Mouse (Mus musculus) adrenal gland, postnatal 4 days (tissue): Measurements from ENCODE around the gene Srp68. TPM values are rescaled to one million over a fixed set of nuclear protein-coding genes. Genes with fewer than 3 reads are reported as not detected.
"Not testable (repeated sequence)": the region's sequence is repeated elsewhere in the genome, so short reads cannot be mapped to it uniquely, and the experiment has no call there.

ENCODE experiments used
- DNase-seq, 2 experiments: peaks; one replicate each; pipeline ENCODE4 v3.0.0; 2021 to 2022; ENCODE audit warnings: low spot score in 2 of 2, mixed read lengths in 2 of 2
- total RNA-seq, 2 experiments: library from RNA; stranded (reverse); gene quantifications; 2 replicates each; pipeline ENCODE4 v1.2.3; 2021

Gene Srp68
- total RNA-seq, 2 experiments from 2014 or later, result 79.7 to 81.2 TPM

DNA sequence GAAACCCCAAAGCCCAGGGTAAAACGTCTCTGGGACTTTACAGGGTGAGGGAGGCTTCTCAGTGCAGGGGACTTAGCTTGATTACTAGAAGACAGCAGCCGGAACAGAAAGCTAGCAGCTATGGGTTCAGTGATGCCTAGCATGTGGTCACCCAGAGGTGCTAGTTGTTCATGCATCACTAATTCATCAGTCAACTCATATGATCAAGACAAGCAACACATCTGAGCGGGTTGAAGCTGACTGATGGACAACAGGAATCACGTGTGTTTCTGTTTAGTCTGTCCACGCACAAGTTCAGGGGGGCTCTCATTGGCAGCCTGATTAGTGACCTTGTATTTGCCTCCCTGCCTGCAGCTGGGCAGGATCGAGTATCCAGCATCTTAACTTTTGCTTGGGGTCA, 10.0 kb upstream of the Srp68 start:
- no peak for DNase-seq

DNA sequence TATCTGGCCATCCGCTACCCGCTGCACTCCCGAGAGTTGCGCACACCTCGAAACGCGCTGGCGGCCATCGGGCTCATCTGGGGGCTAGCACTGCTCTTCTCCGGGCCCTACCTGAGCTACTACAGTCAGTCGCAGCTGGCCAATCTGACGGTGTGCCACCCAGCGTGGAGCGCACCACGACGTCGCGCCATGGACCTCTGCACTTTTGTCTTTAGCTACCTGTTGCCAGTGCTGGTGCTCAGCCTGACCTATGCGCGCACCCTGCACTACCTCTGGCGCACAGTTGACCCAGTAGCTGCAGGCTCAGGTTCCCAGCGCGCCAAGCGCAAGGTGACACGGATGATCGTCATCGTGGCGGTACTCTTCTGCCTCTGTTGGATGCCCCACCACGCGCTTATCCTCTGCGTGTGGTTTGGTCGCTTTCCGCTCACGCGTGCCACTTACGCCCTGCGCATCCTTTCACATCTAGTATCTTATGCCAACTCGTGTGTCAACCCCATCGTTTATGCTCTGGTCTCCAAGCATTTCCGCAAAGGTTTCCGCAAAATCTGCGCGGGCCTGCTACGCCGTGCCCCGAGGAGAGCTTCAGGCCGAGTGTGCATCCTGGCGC, 9.0 kb upstream of the Srp68 start:
- no peak for DNase-seq

DNA sequence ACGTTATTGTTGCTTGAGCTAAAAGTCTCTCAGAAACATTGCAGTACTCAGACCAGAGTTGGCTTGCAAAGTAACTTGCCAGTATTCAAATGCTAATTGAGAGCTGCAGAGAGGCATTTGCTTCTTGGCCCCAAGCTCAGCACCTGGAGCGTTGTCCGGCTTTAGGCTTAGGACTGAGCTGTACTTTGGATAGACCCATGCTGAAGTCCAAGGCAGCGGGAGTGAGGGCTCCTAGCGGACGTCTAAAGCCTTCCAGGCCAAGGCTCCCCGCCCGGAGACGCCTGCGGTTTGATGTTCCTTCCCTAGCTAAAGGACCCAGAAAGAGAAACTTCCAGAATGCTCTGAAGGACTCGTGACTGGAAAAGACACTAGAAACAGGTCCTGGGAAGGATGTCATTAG, 8.1 kb upstream of the Srp68 start:
- DNase-seq, result no peak

DNA sequence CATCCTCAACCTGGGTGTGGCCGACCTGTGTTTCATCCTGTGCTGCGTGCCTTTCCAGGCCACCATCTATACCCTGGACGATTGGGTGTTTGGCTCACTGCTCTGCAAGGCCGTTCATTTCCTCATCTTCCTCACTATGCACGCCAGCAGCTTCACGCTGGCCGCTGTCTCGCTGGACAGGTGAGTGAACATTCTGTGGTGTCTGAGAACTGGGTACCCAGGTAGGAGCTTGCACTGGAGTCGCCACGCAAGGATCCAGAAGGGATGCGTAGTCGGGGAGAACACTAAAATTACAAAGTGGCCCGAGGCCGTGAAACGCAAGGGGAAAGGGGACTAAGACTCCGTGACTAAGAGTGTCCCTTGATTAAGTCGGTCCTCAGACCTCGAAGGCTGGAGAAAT, 7.7 kb upstream of the Srp68 start:
- DNase-seq, result no peak

DNA sequence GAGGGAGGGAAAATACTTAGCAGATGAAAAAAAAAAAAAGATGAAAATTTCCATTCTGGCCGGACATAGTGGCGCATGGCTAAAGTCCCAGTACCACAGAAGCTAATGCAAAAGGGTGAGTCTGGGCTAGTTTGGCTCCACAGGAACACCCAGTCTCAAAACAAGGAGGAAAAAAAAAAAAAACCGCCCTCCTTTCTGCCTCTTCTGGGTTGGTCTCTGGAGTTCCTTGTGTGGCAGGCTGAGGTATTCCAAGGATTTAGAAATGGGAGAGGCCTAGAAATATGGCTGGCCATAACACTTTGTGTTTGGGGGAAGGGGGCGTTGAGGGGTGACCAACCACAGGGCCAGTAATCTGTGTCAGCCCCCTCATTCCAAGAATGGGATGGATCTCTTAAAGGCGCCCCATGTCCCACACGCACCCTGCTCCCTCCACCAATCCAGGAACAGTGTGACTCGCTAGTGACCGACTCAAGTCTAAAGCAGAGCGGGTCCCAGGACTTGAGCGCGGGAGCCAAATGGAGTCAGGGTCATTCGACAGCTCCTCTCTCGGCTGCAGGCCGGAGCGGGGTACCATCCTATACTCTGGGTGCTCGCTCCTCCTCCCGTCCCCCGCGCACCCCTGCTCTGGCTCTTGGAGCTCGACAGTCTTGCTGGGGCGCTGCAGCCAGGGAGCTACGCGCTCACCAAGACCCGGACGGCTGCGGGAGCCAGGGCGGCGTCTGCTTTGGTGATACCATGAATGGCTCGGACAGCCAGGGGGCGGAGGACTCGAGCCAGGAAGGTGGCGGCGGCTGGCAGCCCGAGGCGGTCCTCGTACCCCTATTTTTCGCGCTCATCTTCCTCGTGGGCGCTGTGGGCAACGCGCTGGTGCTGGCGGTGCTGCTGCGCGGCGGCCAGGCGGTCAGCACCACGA, 7.0 kb upstream of the Srp68 start, which contains the start of gene Galr2:
TSS of gene Galr2 (plus strand) at position 189 of the 913 bp plus-strand sequence.
- DNase-seq, result no peak

DNA sequence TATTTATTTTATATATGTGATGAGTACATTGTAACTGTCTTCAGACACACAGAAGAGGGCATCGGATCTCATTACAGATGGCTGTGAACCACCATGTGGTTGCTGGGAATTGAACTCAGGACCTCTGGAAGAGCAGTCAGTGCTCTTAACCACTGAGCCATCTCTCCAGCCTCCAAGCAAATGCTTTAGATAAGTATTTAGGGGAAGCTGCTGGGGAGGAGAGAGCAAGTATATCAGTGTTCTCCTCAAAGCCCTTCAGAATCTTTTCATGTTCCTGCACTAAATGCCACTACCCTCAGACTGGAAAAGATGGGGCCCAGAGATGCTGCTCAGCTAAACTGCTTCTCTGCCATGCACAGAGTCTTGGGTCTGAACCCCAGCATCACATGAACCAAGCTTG, 3.2 kb upstream of the Srp68 start:
- DNase-seq, result not testable (repeated sequence)

DNA sequence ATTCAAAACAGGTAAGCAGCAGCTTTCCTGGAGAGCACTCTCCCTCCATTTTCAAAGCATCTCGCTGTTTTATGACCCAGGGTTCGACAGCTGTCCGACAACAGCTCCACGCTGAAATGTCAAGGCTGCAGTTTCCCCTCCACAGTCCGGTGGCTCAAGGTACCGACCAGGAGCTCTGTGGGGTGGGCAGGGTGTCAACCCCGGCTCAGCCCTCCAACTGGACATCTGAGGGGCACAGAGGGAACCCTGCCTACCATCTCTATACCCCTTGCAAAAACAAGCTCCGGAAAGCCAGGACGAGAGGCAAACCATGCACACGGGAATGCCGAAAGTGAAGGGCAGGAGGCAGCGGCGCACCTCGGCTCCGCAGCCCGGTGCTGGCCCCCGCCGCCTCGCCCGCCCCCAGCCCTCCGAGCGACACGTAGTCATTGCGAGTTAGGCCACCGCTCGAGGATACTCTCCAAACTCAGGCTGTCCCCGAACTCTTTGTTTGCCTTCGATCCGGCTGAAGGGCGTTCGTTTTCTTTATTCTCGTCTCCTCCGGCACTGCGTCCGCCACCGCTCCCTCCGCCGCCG, 460 bp downstream of the Srp68 start:
- peak in 1 of 2 experiments; percentile 26 for DNase-seq

DNA sequence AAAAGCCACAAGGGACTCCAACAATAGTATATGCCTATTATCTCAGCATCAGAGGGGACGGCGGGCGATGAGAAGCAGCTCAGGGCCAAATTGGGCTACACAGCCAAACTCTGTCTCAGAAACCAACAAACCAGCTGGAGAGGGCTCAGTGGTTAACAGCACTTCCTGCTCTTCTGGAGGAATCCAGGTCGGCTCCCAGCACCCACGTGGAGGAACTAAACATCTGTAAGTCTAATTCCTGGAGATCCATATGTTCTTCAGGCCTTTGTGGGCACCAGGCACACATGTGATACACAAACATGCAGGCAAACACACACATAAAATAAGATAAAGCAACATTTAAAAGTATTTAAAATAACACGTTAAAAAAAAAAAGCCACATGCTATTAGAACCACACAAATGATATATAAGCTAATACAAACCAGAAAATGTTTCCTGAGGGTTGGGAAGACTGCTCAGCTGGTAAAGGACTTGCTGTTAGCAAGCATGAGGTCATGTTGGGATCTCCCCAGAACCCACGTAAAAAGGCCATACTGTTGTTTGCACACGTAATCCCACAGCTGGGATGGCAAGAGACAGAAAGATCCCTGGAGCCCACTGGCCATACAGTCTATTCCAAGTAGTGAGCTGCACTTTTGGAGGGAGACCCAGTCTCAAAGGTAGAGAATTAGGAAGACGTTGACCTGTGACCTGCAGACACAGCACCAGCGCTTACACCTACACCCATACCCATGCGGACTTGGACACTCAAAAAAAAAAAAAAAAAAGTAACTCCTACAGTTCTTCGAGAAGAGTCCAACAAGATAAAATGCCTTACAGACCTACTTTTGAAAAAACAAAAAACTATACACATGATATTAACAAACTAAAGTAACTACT, 1.2 kb downstream of the Srp68 start:
- DNase-seq, result no peak

DNA sequence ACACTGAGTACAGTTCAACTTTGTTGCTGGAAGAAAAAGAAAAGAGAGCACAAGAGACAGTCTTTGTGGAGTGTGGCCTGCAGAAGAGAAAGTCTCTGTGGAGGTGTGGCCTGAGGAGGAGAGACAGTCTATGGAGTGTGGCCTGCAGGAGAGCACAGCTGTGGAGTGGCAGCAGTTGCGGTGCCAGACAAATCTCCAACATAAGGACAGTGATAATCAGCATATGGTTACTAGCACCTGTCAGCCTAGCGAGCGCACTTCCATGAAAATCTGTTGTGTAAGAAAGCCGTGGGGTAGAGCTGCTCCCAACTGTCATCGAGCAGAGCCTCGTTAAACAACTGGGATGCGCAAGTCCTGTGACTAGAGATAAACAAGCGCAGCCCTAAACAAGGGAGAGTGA, 4.5 kb downstream of the Srp68 start:
- no peak for DNase-seq

DNA sequence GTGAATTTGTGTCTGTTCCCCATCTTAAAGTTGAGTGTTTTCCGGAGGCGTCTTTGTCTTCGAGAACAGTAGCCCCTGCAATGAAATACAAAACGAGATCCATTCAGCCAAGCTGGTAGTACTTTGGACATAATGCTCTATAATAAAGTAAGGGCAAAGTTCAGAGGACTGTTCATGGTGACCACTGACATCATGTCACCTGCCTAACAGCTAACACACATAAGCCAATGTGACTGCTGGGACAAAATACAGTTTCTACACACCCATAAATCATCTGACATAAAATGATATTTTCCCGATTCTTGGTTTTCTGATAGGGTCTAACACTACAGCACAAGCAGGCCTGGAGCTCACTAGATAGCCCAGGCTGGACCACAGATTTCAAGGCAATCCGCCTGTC, 5.7 kb downstream of the Srp68 start:
- no peak for DNase-seq

DNA sequence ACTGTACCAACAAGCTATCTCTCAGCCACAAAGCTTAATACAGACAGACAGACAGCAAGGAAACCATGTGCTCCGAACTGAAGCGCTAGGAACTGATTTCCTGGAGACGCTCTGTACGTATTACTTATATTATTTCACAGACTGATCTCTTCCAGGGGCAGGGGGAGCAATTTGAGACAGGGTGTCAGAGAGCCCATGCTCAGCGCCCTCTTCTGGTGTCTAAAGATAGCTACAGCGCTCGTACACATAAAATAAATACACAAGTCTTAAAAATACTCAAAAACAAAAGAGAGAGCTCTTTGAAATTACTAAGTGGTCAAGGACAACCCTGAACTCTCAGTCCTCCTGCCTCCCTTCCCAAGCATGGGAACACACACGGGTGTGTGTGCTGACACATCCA, 6.4 kb downstream of the Srp68 start:
- DNase-seq, result no peak

DNA sequence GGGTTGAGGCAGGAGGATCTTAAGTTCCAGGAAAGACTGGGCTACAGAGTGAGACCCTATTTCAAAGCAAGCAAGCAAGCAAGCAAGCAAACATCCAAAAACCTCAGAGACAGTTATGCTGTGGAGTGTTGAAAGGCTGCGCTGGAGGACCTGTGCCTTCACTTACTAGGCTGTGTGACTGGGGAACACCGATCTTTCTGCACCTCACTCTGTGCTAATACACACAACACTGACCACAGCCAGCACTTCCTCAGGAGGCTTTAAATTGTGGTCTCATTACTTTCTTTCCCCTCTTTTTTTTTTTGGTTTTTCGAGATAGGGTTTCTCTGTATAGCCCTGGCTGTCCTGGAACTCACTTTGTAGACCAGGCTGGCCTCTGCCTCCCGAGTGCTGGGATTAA, 8.2 kb downstream of the Srp68 start:
- DNase-seq, result no peak

DNA sequence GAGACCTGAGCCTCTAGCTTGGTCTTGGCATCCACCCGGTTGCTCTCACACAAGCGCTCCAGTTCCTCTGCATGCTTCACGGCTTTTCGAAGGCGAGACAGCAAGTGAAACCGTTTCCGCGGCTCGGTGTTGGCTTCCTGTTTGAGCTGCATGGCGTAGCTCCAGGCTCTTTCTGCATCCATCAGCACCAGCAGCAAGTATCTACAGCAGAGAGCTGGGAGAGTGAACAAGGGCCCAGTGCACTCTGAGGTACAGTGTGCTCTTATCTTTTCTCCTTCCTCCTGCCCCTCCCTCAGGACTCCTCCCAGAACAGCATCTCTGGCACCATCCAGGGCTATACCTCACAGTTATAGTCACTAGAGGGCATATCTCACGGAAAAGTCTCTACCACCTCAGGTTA, 8.7 kb downstream of the Srp68 start:
- no peak for DNase-seq

DNA sequence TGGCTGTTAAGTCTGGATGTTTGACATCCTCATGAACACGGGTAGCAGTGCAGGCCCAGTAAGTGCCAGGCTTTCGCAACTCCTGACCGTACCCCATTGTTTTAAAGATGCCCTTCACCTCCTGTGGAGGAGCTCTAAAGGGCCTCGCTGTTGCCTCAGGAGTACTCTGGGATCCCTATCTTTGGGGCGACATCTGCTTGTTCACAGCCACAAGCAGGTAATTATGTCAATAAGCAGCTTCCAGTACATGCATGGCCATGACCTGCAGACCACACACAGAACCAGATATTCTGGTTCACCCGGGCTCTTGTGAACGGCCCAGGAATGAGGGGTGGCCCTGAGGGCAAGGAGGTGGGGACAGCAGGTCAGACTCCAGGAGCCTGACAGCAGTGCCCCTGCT, 13.8 kb downstream of the Srp68 start:
- no peak for DNase-seq

DNA sequence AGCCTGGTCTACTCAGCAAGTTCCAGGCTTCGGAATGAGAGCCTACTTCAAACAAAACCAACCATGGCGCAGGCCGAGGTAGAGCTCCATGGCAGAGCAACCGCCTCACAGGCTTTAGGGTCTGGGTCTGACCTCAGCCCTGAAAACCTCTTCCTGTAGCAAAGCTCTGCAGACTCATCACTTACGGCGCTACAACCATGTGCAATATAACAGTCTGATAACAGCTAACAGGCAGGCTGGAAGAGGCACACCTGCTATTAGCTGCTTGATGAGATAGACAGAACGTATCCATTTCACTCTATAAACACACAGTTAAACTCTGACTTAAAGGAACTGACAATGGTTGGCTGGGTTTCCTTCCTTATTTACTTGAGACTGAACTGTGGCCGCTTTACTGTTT, 14.6 kb downstream of the Srp68 start:
- no peak for DNase-seq

DNA sequence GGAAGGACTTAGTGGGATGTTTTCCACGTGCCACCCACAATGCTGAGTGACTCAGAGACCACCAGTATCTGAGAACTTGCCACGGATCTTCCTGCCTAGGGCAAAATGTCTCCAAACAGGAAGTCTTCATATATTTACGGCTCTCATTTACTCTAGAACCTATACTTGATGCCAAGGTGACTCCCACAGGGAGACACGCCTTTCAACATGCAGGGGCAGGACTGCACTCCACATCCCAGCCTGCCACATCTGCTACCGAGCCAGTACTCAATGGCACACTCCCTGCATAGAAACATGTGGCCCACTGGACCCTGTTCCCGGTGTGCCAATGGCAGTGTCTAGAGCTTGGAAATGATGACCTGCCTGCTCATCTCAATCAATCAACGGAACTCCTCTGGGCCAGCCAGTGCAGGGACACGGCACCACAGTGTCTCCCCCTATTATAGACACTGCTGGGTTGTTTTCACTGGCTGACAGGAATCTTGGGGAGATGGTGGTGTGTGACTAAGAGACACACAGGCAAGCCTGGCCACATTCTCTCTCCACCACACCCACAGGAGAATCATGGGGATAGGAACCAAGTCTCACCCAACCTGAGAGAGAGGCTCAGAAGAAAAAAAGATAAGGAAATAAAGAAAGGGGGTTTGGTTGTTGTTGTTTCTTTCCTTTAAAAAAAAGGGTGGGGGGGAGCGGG, 17.9 kb downstream of the Srp68 start:
- no peak for DNase-seq

DNA sequence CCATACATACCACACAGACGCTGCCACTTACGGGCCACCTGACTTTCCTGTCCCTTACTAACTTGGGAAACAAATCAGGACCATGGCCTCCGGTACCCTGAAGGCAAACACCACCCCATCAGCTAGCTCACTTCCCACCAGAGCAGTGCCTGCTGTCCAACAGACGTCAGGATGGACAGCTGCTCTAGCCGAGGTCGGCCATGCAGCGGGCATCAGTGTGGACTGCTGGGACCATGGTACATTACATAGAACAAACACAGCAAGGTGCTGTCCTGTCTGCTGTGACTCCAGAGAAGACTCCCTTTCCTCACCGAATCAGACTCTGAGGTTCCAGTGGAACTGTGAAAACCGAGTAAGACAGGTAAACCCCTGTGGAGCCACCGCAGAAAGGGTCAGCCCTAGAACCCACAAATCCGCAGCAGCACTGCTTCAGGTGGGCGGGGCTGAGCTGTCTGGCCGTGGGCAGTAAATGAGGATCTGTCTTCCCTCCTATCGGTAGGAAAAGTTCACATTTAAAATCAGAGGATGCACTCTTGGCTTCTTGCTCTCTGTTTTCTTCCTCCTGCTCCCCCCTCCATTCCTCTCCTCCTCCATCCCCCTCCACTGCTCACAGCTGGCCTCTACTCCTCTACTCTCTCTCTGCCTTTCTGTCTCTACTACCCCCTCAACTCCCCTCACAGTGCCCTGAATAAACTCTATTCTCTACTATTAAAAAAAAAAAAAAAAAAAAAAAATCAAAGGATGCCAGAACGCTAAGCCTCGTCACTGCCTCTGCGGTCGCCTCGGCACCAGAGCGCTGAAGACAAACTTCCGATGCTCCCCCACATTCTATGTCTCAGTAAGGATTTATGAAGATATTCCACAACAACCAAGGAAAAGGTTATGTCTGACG, 18.7 kb downstream of the Srp68 start:
- DNase-seq, result no peak

DNA sequence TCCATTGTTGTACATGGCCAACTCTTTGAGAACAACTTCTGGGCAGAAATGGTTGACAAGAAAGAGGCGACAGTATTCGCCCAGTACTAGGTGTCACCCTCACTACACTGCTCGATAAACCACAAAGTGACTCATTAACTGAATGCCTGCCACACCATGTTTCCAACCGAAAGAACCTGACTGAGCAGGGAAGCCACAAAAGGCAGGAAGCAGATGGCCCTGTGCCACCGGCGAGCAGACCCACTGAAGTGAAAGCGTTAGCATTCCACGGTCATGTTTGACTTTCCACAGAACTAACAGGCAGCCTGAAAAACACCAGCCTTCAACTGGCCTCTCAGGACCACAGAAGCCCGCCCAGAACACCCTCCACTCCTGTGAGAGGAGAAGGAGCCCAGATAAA, 19.4 kb downstream of the Srp68 start:
- DNase-seq, result no peak

DNA sequence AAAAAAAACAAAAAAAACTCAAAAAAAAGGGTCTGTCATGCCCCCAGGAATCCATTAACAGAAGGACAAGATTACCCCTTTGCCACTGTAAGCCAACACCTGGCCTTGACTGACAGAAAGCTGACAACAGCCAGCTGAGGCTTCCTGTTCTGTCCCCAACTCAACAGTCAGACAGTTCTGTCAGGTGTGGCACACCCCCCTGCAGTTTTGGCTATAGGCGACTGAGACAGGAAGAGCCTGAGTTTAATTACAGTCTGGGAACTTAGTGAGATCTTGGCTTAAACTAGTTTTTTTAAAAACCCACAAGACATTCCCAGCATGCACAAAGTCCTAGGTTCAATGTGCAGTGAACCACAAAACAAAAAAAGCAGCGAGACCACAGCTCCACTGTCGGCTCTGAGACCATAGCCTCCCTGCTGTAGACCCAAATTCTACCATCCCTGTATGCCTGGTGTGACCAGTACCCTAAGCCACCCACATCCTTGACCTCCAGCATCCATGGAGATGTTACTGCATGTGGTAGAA, 20.9 kb downstream of the Srp68 start:
- no peak for DNase-seq

DNA sequence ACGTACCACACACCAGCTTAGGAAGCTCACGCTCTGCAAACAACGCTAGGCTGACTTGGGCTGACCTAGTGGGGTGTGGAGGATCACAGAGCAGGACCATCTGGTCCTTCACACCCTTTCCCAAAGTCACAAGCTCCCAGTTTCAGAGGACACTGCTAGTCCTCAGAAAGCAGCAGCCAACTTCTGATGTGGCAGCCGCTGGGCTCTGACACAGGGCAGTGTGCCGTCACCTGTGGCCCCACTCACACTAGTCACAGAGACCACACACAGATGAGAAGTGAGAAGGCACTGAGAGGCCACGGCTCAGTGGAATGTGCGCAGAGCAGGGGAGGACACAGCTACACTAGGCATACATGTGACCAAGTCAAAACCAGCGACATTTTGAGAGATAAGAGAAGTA, 23.1 kb downstream of the Srp68 start:
- DNase-seq, result no peak
